Mouse (Mus musculus): ENCODE measurements around the gene Prpf40a.

Gene Prpf40a

DNA sequence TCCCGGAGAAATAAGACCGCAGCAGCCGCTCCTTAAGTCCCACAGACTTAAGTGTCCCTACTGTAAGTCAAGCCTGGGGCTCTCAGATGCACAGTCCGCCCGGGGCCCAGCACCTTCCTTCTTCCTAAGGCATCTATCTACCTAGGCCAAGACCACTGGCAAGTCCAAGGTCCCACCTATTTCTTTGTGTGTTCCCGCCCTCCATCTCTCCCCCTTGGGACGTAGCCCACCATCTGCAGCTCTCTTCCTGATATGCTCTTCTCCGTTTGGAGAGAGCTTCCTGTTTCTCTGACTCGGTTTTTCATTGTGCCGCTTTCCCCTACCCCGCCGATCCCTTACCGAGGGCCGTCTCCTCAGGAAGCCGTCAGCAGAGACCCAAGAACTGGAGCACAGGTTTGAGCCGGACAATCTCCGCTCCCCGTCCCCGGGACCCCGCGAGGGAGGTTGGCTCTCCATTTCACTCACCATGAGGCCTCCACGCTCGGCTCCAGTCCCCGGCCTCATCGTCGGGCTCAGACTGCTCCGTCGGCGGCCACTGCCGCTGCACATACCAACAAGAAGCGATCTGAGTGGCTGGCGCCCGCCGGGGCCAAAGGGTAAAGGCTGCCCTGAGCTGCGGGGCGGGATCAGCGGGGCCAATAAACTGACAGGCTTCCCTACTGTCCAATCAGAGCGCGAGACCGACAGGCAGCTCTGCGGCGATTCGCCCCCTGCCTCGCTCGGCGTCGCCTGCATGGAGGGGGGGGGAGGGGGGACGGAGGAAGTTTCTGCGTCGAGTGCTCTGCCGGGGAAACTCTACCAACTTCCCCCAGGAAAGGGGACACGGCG is at the start of gene Prpf40a:
TSS of gene Prpf40a (minus strand) at position 601 of the 828 bp plus-strand sequence.
- DNase-seq (ENCODE audit: low spot score): peak; percentile 99

DNA sequence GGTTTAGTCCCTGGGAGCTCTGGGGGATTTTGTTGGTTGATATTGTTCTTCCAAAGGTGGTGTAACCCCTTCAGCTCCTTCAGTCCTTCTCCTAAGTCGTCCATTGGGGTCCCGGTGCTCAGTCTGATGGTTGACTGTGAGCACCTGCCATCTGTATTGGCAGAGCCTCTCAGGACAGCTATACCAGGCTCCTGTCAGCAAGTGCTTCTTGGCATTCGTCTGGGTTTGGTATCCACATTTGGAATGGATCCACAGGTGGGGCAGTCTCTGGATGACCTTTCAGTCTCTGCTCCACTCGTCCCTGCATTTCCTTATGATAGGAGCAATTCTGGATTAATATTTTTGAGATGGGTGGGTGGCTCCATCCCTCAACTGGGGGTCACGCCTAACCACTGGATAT is 31.2 kb upstream of the Prpf40a start:
- DNase-seq (ENCODE audit: low spot score): no peak

DNA sequence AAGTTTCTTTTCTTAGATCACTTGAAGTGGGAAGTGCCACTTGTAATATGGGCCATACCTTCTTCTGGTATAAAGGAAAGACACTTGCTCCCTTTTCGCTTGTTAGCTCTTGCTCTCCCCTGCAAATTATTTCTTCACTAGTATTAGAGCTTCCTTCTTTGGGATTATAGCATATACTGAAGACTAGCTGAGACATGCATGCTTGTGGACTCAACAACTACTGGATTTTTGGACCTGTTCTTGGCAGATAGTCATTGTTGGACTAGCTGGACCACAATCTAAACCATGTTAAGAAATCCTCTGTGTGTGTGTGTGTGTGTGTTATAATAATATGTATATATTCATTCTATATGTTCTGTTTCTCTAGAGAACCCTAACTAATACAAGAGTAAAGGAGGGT is 22.4 kb upstream of the Prpf40a start:
- no peak for DNase-seq (ENCODE audit: low spot score)

DNA sequence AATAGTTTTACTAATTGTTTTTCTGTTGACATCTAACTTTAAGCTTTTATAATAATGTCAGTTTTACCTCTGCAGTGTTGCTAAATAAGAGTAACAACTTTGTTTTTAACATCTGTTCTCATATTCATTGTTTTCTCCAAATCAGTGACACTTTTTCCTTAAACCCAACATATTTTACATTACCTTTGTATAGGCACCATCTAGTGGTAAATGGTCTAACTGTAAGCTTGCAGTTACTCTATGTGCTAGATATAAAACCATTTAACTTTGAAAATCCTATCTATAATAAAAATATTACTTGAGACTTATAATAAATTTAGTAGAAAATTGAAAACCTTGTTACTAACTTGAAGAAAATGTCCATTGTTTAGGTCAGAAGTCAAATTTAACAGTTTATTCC is 15.7 kb upstream of the Prpf40a start:
- DNase-seq (ENCODE audit: low spot score): no peak

DNA sequence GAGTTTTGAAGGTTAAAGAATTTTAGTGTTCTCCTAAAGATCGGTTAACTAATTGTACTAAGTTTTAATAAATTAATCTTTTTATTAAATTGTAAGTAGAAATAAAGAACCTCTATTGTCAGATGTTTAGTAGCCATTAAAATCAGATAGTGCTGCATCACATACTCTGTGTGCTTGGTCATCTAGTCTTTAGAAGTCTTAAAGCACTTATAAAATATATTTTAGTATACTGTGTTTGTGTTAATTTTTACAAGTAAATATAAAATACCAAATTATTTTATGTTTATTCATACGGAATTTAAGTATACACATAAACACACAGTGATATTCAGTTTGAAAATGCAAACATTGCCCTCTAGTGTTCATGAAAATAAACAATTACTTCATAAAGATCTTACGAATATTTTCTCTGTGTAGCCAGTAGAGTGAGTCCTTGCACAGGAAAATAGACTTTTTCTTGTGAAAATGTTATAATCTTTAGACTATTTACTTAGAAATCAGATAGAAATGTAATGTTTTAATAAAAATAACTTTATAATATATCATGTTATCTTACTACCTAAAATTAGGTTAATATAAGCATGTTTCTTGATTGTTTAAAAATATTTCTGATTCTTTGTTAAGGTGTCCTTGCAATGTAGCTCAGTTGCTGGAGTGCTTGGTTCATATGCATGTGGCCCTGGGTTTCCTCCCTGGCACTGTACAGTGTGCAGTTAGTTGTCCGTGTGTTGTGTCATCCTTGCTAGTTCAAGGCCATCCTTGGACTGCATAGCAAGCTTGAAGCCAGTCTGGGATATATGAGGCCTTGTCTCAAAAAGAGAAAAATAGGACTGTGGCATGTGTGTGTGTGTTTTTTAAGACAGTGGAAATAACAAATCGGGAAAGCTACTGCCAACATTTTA is 13.5 kb upstream of the Prpf40a start:
- DNase-seq (ENCODE audit: low spot score): peak; percentile 48

DNA sequence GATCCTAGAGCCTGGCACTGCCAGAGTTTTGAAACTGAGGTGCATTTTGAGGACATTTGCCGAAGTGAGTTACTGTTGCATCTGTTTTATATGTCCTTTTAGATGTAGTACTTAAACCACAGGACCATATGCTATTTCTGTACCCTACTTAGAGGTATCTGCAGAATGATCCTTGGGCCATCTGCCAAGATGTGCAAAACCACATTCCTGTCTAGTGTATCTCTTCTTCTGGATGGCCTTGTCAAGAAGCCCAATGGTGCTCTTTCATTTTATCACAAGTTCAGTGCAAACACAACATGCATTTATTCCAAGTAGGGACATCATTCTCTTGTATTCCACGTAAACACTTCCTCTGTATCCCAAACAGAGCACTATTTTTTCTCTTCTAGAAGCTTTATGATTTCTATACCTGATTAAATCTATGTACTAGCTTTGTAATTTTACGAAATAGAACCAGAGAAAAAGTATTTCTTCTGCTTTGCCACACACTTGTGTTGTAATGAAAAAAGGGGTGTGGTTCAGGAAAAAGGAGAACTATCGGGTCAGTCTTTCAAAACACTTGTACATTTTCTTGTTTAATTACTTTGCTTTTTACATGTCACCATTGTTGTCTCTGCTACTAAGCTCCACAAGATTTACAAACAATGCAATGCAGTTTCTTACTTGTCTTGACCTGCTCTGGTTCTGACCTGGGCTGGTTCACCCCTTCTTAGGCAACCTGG is 9.2 kb upstream of the Prpf40a start:
- DNase-seq (ENCODE audit: low spot score): no peak

DNA sequence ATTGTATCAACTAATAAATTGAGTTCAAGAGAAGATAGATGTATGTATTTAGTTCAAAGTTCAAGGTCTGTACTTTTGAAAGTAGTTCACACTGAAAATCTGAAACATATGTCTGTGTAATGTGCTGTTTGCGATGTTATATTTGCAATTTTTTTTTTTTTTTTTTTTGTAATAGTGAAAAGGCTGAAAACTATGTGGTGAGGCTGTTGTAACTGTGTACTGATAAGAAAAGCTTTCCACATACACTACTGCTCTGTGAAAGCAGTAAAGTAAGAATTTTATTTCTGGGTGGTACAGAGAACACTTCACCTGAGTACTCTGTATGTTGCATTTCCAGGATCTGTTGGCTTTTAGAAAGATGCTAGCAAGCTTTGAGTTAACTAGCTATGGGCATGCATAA is 8.1 kb upstream of the Prpf40a start:
- DNase-seq (ENCODE audit: low spot score): no peak

DNA sequence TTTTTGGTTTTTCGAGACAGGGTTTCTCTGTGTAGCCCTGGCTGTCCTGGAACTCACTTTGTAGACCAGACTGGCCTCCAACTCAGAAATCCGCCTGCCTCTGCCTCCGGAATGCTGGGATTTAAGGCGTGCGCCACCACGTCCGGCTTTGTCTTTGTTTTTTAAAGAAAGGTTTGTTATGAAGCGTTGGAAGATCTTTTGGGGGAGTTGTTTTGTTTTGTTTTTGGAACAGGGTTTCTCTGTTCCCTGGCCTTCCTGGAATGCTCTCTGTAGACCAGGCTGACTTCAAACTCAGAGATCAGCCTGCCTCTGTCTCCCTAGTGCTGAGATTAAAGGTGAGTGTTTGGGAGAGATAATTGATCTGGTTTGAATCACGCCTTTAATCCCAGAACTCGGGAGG is 5.3 kb upstream of the Prpf40a start:
- no peak for DNase-seq (ENCODE audit: low spot score)

DNA sequence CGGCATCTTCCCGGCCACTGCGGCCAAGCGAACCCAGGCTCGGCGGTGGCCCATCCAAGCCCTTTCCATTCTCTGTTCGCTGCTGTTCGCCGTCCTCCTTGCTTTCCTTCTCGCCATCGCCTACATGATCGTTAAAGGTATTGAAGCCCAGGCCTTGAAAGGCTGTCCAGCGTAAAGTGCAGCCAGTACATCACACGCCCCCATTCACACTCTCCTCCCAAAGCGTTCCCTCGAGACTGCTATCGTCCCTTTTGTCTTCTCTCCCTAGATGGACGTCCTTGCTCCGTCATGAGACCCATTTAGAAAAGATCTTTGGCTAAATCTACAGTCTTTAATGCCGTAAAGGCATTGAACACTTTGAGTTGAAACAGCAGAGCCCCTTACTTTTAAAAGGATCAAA is 1.3 kb upstream of the Prpf40a start:
- DNase-seq (ENCODE audit: low spot score): peak; percentile 70

DNA sequence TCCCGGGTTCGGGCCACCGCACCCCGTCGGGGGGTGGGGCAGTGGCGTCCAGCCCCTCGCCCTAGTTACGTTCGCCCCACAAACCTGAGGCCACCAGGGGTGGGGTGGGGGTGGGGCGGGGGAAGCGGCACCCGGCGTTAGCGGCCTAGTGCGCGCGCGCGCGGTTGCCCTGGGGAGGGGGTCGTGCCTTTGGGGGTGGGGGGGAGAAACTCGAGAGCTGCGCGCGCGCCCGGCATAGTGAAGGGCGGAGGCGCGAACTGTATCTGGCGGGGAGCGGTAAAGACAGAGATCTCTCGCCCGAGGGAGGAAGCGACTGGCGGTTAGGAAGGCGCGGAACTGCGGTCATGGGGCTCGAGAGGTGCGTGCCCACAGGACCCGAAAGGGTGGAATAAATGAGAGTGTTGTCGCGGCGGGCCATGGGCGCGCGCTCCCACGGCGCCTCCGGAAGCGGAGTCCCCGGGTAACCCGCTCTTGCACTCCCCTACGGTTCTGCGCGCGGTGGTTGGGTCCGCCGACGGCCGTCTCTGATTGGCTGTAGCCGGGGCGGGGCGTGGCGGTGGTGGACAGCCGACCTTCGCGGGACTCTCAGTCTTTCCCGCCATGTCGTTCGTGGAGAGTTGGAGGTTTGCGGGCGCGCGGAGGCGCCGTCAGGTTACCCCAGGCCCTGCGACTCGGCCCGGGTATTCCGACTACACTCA is 588 bp upstream of the Prpf40a start, which contains the start of gene Arl6ip6:
TSS of gene Arl6ip6 (plus strand) at position 204 of the 698 bp plus-strand sequence.
- DNase-seq (ENCODE audit: low spot score): peak; percentile 95

DNA sequence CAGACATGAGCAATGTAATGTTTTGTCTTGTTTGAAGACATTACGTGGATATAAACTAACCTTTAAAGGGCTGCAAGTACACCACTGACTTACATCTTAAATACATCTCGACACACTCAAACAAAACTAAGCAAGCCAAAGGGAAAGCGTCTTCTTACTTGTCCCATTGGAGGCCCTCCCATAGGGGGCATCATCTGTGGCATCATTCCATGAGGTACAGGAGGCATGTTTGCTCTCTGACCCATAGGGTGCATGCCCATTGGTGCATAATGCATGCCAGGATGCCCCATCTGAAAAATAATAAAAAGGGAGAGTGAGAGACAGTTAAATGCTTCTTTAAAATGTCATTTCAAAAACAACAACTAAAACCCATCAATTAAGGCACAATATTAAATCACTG is 1.3 kb downstream of the Prpf40a start:
- peak; percentile 58 for DNase-seq (ENCODE audit: low spot score)

DNA sequence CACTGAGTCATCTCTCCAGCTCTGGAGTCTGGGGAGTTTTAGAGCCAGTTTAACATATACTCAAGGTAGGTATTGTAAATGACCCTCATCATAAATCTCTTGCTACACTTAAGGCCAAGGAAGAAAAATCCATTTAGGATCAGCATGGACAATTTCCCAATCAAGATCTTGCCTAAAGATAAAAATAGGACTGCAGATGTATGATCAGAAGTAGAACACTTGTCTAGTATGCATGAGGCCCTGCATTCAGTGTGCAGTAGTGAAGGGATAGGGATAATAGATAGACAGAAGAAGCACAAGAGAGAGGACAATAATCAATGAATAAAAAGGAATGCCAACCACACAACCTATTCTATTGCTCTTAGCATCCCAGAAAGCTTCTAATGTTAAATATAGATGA is 11.2 kb downstream of the Prpf40a start:
- no peak for DNase-seq (ENCODE audit: low spot score)

DNA sequence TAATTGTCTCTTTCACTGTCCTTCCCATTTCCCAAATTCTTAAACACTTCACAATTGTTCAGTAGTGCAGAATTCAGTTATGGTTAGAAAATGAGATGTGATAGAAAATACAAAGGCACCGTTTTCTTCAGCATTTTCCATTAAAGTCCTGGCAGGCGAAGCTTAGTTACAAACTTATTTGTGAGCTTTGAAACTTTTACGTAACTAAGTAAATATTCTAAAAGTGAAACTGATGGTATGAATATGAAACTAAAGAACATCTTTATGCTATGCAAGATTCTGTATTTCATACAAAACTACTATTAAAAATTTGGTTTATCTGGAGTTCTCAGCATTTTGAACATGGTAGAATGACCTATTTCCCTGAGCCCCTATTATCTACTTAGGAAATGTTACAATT is 12.1 kb downstream of the Prpf40a start:
- DNase-seq (ENCODE audit: low spot score): no peak

DNA sequence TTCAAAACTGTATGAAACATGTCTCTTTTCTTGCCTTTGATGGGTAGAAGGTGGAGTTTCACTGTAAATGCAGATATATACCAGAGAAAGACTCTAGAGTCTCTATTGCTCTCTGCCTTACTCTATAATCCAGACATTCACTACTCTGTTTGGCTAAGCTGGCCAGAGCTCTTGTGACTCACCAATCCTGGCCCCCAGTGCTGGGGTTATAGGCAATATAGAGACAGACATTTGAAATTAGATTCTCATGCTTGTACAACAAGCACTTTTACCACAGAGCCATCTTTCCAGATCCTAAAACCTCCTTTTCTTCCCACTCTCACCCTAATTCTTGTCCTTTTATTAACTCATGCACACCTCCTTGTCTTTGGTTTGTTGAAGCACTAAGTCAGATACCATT is 17.1 kb downstream of the Prpf40a start:
- no peak for DNase-seq (ENCODE audit: low spot score)

DNA sequence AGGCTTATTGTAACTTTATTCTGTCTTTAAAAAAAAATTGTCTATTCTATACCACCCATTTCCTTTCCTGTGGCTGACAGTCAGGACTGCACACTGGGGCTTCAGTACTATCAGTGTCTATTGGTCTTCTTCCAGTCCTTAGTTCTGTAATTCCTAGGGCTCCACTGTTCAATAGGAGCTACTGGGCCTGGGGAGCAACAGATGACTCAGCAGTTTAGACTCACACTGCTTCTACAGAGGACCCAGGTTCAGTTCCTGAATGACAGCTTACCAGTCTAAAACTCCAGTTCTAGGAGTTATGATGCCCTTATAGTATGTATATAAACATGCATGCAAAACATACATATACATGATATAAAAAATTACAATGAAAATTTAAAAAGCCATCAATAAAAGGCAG is 44.2 kb downstream of the Prpf40a start:
- DNase-seq (ENCODE audit: low spot score): no peak

DNA sequence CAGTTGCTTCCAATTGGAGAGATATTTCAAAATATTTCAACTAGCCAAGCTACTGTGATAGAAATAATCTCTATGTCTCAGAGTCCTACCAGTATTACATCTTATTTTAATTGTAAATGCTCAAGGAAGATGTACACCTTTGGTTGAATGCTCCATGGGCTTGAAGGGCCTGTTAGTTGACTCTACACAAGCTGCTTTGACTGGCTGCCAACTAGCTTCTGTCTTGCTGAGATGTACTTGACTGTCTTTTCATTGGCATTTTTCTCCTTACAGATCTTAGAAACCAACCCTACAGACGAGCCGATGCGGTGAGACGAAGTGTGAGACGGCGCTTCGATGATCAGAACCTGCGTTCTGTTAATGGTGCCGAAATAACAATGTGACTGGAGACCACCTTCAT is 59.5 kb downstream of the Prpf40a start:
- no peak for DNase-seq (ENCODE audit: low spot score)

DNA sequence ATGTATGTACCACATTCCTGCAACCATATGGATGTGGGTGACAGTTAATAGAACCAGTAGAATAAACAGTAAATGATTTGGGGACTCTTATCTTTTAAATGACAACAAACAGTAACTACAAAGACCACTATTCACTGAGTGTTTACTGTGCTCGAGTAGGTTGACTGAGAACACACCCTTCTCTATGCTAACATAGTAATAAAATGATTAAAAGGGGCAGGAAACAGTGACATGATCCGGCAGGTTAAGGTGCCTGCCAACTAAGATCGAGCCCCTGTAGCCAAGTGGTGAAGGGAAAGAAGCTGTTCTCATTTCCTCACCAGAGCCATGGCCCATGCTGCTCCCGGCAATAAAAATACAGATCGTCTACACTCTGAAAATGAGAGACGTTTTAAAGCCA is 62.0 kb downstream of the Prpf40a start:
- no peak for DNase-seq (ENCODE audit: low spot score)

DNA sequence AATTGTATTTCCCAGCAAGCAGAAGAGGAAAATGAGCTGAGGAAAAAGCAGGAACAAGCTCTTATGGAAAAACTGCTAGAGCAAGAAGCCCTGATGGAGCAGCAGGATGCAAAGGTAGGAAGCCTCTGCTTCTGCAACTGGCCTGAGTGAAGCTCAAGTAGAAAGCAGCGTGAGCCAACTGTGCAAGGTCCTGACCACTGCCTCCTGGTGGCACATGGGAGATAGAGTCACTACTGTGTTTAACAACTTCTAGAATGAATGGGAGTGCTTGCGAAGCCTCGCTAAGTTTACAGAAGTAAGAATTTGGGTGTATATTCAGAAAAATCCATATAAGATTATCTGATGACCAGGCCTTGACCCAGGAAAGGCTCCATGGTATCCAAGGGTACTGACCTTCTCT is 65.1 kb downstream of the Prpf40a start:
- peak; percentile 16 for DNase-seq (ENCODE audit: low spot score)

DNA sequence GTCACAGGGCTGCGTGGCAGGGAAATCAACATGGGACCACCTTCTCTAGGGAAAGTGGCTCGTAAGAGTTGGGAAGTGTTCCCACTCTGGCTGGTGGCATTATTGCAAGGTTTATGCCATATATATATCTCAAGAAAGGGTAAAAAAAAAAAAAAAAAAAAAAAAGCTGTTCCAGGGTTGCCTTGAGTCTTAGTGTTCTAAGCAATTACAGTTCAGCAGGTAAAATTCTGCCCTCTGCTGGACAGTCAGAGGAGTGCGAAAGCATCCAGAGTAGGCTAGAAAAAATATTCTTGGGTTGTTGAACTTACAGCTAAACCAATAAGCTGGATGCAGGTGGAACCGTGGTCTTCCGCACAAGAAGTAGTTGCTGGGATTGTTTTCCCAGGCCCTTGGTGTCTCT is 69.3 kb downstream of the Prpf40a start:
- DNase-seq (ENCODE audit: low spot score): peak; percentile 75

DNA sequence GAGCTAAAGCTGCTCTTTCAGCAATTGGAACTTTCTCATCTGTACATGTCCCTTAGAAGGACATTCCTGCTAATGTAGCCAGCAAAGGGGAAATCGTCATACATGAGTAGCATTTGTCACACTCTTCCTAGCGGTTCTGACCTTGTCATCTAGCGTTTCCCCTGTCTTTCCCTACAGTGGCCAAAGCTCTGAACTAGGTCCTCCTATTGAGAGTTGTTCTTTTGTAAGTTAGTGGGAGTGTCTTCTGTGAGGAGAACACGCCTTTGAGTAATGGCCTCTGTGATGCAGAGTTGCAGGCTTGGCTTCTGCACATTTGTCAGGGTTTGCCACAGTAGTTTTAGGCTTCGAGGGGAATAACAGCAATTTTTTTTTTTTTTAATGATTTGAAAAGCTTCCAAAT is 82.5 kb downstream of the Prpf40a start:
- no peak for DNase-seq (ENCODE audit: low spot score)

DNA sequence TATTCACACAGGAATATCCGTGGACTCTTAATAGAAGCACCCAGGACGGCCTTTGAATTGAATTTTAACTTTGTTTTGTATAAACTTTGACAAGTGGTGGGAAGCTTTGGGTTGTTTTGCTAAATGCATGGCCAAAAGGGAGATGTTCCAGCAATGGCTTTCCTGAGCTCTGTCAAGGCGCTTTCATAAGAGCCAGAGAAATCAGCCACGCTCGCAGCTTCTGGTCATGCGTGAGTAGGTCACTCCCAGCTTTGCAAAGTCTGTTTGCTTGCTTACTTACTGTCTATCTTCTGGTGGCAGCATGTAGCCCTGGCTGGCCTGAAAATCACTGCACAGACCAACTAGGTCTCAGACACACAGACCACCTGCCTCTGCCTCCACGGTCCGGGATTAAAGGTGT is 84.6 kb downstream of the Prpf40a start:
- no peak for DNase-seq (ENCODE audit: low spot score)

DNA sequence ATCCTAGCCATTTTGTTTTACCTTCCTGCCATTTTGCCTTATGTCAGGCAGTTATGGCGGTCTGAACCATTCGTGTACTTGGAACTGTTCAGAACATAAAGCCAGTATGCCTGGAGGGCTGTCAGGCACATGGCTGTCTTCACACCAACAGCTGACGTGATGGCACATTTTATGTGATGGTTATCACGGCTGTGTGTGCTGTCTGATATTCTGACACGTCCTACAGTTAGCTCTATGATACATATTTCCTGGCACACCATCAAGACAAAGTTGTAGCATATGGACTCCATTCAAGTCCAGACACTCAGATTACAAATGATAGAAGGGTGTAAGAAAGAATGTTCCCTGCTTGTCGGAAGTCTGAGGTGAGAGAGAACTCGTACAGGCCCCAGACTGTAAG is 85.0 kb downstream of the Prpf40a start:
- no peak for DNase-seq (ENCODE audit: low spot score)

Data from embryo, embryonic 10.5 days (tissue).